In genomic region chr2:57459901-57460300, GRCm38 (mm10) we compare ENCODE assay signal across 13 mouse cellular contexts.
"Had no signal": no experiment of that assay in that cellular context is flagged by ENCODE, and none has a peak within 500 bp of the region (broad histone marks: within the 10 kb centered on the region; RNA-seq: fewer than 3 reads in every experiment).

No protein-coding gene starts in this region.

- DNase-seq: kidney, adult 18-20 months; kidney, postnatal 14 days; lung, adult 2 months; lung, postnatal 36 days; right cerebral cortex, adult 18-20 months; right cerebral cortex, postnatal 25 days; thymus, adult 2 months; thymus, postnatal 25 days had no signal

- H3K27me3 ChIP-seq: kidney, embryonic 15.5 days; liver, embryonic 15.5 days; midbrain, embryonic 13.5 days had no signal

- H3K4me3 ChIP-seq: kidney, embryonic 15.5 days; limb, embryonic 10.5 days; liver, embryonic 15.5 days; midbrain, embryonic 13.5 days had no signal

- ATAC-seq: lung, postnatal 0 days; midbrain, embryonic 13.5 days had no signal

- H3K36me3 ChIP-seq: kidney, embryonic 15.5 days; limb, embryonic 10.5 days; liver, embryonic 15.5 days; midbrain, embryonic 13.5 days had no signal

- H3K27ac ChIP-seq: kidney, embryonic 15.5 days; limb, embryonic 10.5 days; liver, embryonic 15.5 days; midbrain, embryonic 13.5 days had no signal

- H3K4me1 ChIP-seq: kidney, embryonic 15.5 days; limb, embryonic 10.5 days; liver, embryonic 15.5 days; midbrain, embryonic 13.5 days had no signal
